Mouse (Mus musculus): Measurements from ENCODE around the gene Spata17. TPM values are rescaled to one million over a fixed set of nuclear protein-coding genes. Genes with fewer than 3 reads are reported as not detected.

Spata17 gene
- polyA plus RNA-seq, 1 experiment from 2014 or later, result 1.8 TPM

GRCm38 (mm10) chr1:187008236-187008635 lies 207.0 kb downstream of the Spata17 start:
- WGBS, result 86% methylated on average over 7 of the region's 7 CpGs

GRCm38 (mm10) chr1:187006227-187006925 lies 208.9 kb downstream of the Spata17 start:
- Histone ChIP-seq H3K27ac (replicated peaks) (no peak overlapping the region), H3K4me1 (0 out of 2 replicates have a peak, but pooled peaks cover 3% of the 10 kb centered on the region), H3K4me3 (no peak overlapping the region), H3K9me3 (replicated peaks) (no peaks in the 10 kb centered on the region), H3K27me3 (ENCODE audit: low read depth, poor library complexity, severe bottlenecking) (no peaks in the 10 kb centered on the region), H3K36me3 (no peaks in the 10 kb centered on the region)
- DNase-seq (ENCODE audit: low spot score), result no peak
- 88% methylated on average over 14 of the region's 14 CpGs for WGBS

More at GRCm38 (mm10) chr1:187008236-187008635, 207.0 kb downstream of the Spata17 start:
- H3K9me3 ChIP-seq (replicated peaks), result no peaks in the 10 kb centered on the region
- 0 out of 2 replicates have a peak, but pooled peaks cover 3% of the 10 kb centered on the region for H3K4me1 ChIP-seq
- H3K4me3 ChIP-seq, result no peak overlapping the region
- no peaks in the 10 kb centered on the region for H3K36me3 ChIP-seq
- no peaks in the 10 kb centered on the region for H3K27me3 ChIP-seq (ENCODE audit: low read depth, poor library complexity, severe bottlenecking)
- no peak for DNase-seq (ENCODE audit: low spot score)
- no peak overlapping the region for H3K27ac ChIP-seq (replicated peaks)

DNA sequence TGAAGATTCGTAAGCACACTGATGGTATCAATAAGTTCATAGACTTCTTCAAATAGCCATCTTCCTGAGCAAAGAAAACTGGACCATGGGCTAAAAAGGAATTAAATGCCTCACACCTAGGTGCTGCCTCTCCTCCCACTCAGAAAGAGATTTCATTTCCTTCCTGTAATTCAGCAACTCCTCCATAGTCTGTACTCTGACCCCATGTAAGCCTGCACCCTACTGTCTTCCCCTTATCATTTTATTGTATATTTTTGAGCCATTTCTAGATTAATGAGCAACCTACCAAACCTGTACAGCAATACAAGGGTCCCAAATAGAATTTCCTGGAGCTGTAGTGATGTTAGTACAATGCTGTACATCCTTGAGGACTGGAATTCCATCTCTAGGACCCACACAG lies 211.0 kb downstream of the Spata17 start:
- 85% methylated on average over 1 of the region's 1 CpGs for WGBS
- H3K9me3 ChIP-seq (replicated peaks), result no peaks in the 10 kb centered on the region

GRCm38 (mm10) chr1:187003441-187003861 lies 211.8 kb downstream of the Spata17 start:
- DNase-seq (ENCODE audit: low spot score), result no peak
- H3K4me3 ChIP-seq, result no peak overlapping the region
- no peaks in the 10 kb centered on the region for H3K36me3 ChIP-seq
- 0 out of 2 replicates have a peak, but pooled peaks cover under 1% of the 10 kb centered on the region for H3K4me1 ChIP-seq
- no peaks in the 10 kb centered on the region for H3K9me3 ChIP-seq (replicated peaks)
- H3K27ac ChIP-seq (replicated peaks), result peak overlapping the region; percentile 23; the same call in 1 of the 2 replicates
- H3K27me3 ChIP-seq (ENCODE audit: low read depth, poor library complexity, severe bottlenecking), result no peaks in the 10 kb centered on the region
- WGBS, result 76% methylated on average over 7 of the region's 7 CpGs

More for the DNA sequence above, 211.0 kb downstream of the Spata17 start:
- no peak for DNase-seq (ENCODE audit: low spot score)
- no peaks in the 10 kb centered on the region for H3K36me3 ChIP-seq
- 0 out of 2 replicates have a peak, but pooled peaks cover 3% of the 10 kb centered on the region for H3K4me1 ChIP-seq
- H3K4me3 ChIP-seq, result no peak overlapping the region
- H3K27me3 ChIP-seq (ENCODE audit: low read depth, poor library complexity, severe bottlenecking), result no peaks in the 10 kb centered on the region
- no peak overlapping the region for H3K27ac ChIP-seq (replicated peaks)

GRCm38 (mm10) chr1:186997596-186998304 lies 217.5 kb downstream of the Spata17 start:
- Histone ChIP-seq H3K27me3 (ENCODE audit: low read depth, poor library complexity, severe bottlenecking) (no peaks in the 10 kb centered on the region), H3K9me3 (replicated peaks) (peaks cover 1% of the 10 kb centered on the region; the same call in 1 of the 2 replicates), H3K4me3 (no peak overlapping the region), H3K4me1 (peaks cover 7% of the 10 kb centered on the region; the same call in 1 of the 2 replicates), H3K27ac (replicated peaks) (peak overlapping the region; percentile 57), H3K36me3 (no peaks in the 10 kb centered on the region)
- WGBS, result 87% methylated on average over 21 of the region's 21 CpGs
- DNase-seq (ENCODE audit: low spot score), result no peak

Other genes starting within 250 kb of the Spata17 start
- 0.15 and 0.27 TPM in 2 replicates for gene D1Pas1, start 248.0 kb downstream of the Spata17 start, polyA plus RNA-seq (2016; fragmentation: Nextera tagmentation; extraction: Ambion mirVana)
- gene Gpatch2, start within 50 bp of the Spata17 start, polyA plus RNA-seq (2016; fragmentation: Nextera tagmentation; extraction: Ambion mirVana), result 25.7 and 28.0 TPM in 2 replicates

Data from midbrain, embryonic 10.5 days (tissue).